Comparison of ENCODE assay signal across 19 mouse cellular contexts in the genomic region with DNA sequence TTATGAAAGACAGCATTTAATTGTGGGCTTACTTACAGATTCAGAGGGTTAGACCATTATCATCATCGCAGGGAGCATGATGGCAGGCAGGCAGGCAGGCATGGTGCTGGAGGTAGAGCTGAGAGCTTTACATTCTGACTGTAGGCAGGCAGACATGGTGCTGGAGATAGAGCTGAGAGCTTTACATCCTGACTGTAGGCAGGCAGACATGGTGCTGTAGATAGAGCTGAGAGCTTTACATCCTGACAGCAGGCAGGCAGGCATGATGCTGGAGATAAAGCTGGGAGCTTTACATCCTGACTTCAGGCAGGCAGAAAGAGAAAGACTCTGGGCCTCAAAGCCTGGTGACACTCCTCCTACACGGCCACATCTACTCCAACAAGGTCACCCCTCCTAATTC.
"Had no signal": no experiment of that assay in that cellular context is flagged by ENCODE, and none has a peak within 500 bp of the region (broad histone marks: within the 10 kb centered on the region; RNA-seq: fewer than 3 reads in every experiment).

No protein-coding gene starts in this region.

- H3K4me3 ChIP-seq: midbrain, embryonic 10.5 days; midbrain, embryonic 12.5 days; myocyte; neural tube, embryonic 13.5 days; neural tube, embryonic 15.5 days; stomach, embryonic 15.5 days had no signal

- H3K4me1 ChIP-seq: midbrain, embryonic 10.5 days; midbrain, embryonic 12.5 days; neural tube, embryonic 13.5 days; neural tube, embryonic 15.5 days; stomach, embryonic 15.5 days had no signal

- H3K27me3 ChIP-seq: midbrain, embryonic 12.5 days; neural tube, embryonic 13.5 days; neural tube, embryonic 15.5 days; stomach, embryonic 15.5 days had no signal

- ATAC-seq: midbrain, embryonic 16.5 days had no signal

- DNase-seq: lung, adult 18-20 months; lung, embryonic 14.5 days; lung, postnatal 10 days; lung, postnatal 4 days; midbrain, embryonic 14.5 days; retina, postnatal 1 day; right cerebral cortex, adult 18-20 months; right cerebral cortex, postnatal 25 days; thymus, adult 2 months; thymus, postnatal 14 days; thymus, postnatal 36 days had no signal

- H3K9ac ChIP-seq: lung, embryonic 14.5 days; midbrain, embryonic 12.5 days; neural tube, embryonic 13.5 days; neural tube, embryonic 15.5 days; stomach, embryonic 15.5 days had no signal

- H3K36me3 ChIP-seq: midbrain, embryonic 10.5 days; midbrain, embryonic 12.5 days; neural tube, embryonic 13.5 days; neural tube, embryonic 15.5 days; stomach, embryonic 15.5 days had no signal

- H3K27ac ChIP-seq: midbrain, embryonic 10.5 days; midbrain, embryonic 12.5 days; neural tube, embryonic 13.5 days; neural tube, embryonic 15.5 days; stomach, embryonic 15.5 days; stomach, postnatal 0 days had no signal

- H3K4me2 ChIP-seq: lung, embryonic 14.5 days; midbrain, embryonic 12.5 days; neural tube, embryonic 13.5 days; neural tube, embryonic 15.5 days; stomach, embryonic 15.5 days had no signal

- H3K9me3 ChIP-seq: midbrain, embryonic 10.5 days; midbrain, embryonic 12.5 days; neural tube, embryonic 13.5 days; neural tube, embryonic 15.5 days; stomach, embryonic 15.5 days had no signal
